Mouse (Mus musculus) liver, postnatal 0 days (tissue): ENCODE data around the gene Hoxb5. TPM values are rescaled to one million over a fixed set of nuclear protein-coding genes. Genes with fewer than 3 reads are reported as not detected.

Source experiments
- ATAC-seq: fragments of 200-750 bp; cut with Nextera tagmentation; 2 replicates; pipeline ENCODE4 v1.8.0; 2017; ENCODE audit warnings: mild to moderate bottlenecking, moderate library complexity
- DNase-seq: peaks from one replicate; pipeline ENCODE4 v3.0.0-alpha.2; 2016
- H3K27ac ChIP-seq: fragments of 300-500 bp; sonication (generic); 2 replicates; pipeline ENCODE4 v1.5.1; 2014; ENCODE audit warnings: antibody characterized with exemption, moderate library complexity, mild to moderate bottlenecking, low read depth
- H3K27me3 ChIP-seq: fragments of 300-500 bp; sonication (generic); 2 replicates; pipeline ENCODE4 v1.6.1; 2014; ENCODE audit warnings: low read length, control low read depth, mixed read lengths; ENCODE audit not compliant: insufficient read depth
- H3K36me3 ChIP-seq: fragments of 300-500 bp; sonication (generic); replicated peaks from 2 replicates; pipeline ENCODE4 v1.6.1; 2014; ENCODE audit warnings: mild to moderate bottlenecking, control low read depth, low read length, moderate library complexity, mixed read lengths; ENCODE audit not compliant: insufficient read depth
- H3K4me1 ChIP-seq: fragments of 300-500 bp; sonication (generic); 2 replicates; pipeline ENCODE4 v1.6.1; 2014; ENCODE audit warnings: antibody characterized with exemption, mild to moderate bottlenecking, control low read depth; ENCODE audit not compliant: insufficient read depth
- H3K4me2 ChIP-seq: fragments of 300-500 bp; sonication (generic); 2 replicates; pipeline ENCODE4 v1.6.1; 2014; ENCODE audit warnings: low read depth, mild to moderate bottlenecking, low read length, moderate library complexity, mixed read lengths
- H3K4me3 ChIP-seq: fragments of 300-500 bp; sonication (generic); 2 replicates; pipeline ENCODE4 v1.5.1; 2014; ENCODE audit warnings: low read depth, low read length
- H3K9ac ChIP-seq: fragments of 300-500 bp; sonication (generic); replicated peaks from 2 replicates; pipeline ENCODE4 v1.6.1; 2014; ENCODE audit warnings: mild to moderate bottlenecking, moderate library complexity
- H3K9me3 ChIP-seq: fragments of 300-500 bp; sonication (generic); 2 replicates; pipeline ENCODE4 v1.6.1; 2016; ENCODE audit warnings: mild to moderate bottlenecking, control low read depth, low read length, mixed read lengths
- CTCF ChIP-seq: sonication (generic); IDR thresholded peaks from 2 replicates; pipeline ENCODE4 v1.5.1; 2016; ENCODE audit warnings: antibody characterized with exemption, low read depth
- EP300 ChIP-seq: IDR thresholded peaks from 2 replicates; pipeline ENCODE4 v1.6.1; 2016; ENCODE audit warnings: antibody characterized with exemption, low read depth, mild to moderate bottlenecking
- WGBS: fragments of 180-500 bp; shearing (Covaris S2); extraction: QIAGEN DNeasy Blood & Tissue Kit; methylation state at CpG from one replicate; pipeline ENCODE4 v1.1.7; 2014; ENCODE audit not compliant: insufficient replicate concordance; 5-methylcytosine and 5-hydroxymethylcytosine counted together
- polyA plus RNA-seq: library from polyadenylated mRNA; unstranded; fragments of >200 nt; fragmentation: Nextera tagmentation; extraction: Ambion mirVana; gene quantifications from 2 replicates; pipeline ENCODE4 v1.2.1, GENCODE M21; 2015

Hoxb5 gene
- polyA plus RNA-seq, 1 experiment from 2014 or later = 0.75 TPM

DNA sequence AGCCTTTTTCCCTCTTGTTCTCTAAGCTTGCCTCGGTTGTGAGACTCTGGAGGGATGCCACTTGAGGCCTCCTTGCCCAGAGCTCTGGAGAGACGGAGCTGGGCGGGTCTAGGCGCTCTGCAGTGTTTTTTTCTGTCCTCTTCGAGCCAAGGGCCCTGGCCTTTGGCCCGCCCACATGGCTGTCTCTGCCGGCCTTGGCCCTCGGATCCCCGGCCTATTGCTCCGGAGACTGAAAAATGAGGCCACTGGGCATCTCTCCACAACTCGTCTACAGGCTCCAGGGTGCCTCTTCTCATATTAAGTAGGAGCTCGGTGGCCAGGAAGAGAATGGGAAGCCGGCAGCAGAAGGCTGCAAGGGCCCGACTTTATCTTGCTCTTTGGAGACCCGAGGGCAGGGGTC lies 1.3 kb upstream of the Hoxb5 start:
- WGBS = 14% methylated on average over 15 of the region's 15 CpGs
- ATAC-seq (no peak), DNase-seq (no peak)
- H3K4me2 ChIP-seq = no peak overlapping the region
- H3K4me1 ChIP-seq = no peaks in the 10 kb centered on the region
- no peak overlapping the region for H3K27ac ChIP-seq
- no peak overlapping the region for H3K9ac ChIP-seq
- no peak overlapping the region for H3K4me3 ChIP-seq
- H3K9me3 ChIP-seq = no peaks in the 10 kb centered on the region
- no peaks in the 10 kb centered on the region for H3K36me3 ChIP-seq
- TF ChIP-seq CTCF = no peak
- TF ChIP-seq EP300 = no peak
- H3K27me3 ChIP-seq = peaks cover 99% of the 10 kb centered on the region

- Histone ChIP-seq H3K27ac (no peak overlapping the region), H3K27me3 (peaks cover 98% of the 10 kb centered on the region), H3K9me3 (no peaks in the 10 kb centered on the region), H3K4me3 (no peak overlapping the region), H3K4me2 (no peak overlapping the region), H3K9ac (no peak overlapping the region), H3K36me3 (no peaks in the 10 kb centered on the region), H3K4me1 (no peaks in the 10 kb centered on the region)
- no peak for ATAC-seq
- WGBS = 35% methylated on average over 23 of the region's 23 CpGs
- TF ChIP-seq CTCF = no peak
- no peak for TF ChIP-seq EP300
- no peak for DNase-seq
These were observed 570 bp upstream of the Hoxb5 start for GRCm38 (mm10) chr11:96302381-96303150.

GRCm38 (mm10) chr11:96304381-96305195 lies 1.5 kb downstream of the Hoxb5 start:
- DNase-seq (no peak), ATAC-seq (no peak)
- H3K36me3 ChIP-seq = no peaks in the 10 kb centered on the region
- peak overlapping the region; percentile 25 for H3K4me3 ChIP-seq
- H3K4me2 ChIP-seq = peak overlapping the region; percentile 65
- H3K27ac ChIP-seq = no peak overlapping the region
- no peak overlapping the region for H3K9ac ChIP-seq
- peaks cover 95% of the 10 kb centered on the region for H3K27me3 ChIP-seq
- WGBS = 6% methylated on average over 37 of the region's 38 CpGs
- no peaks in the 10 kb centered on the region for H3K9me3 ChIP-seq
- TF ChIP-seq EP300 (no peak), CTCF (no peak)
- H3K4me1 ChIP-seq = no peaks in the 10 kb centered on the region

DNA sequence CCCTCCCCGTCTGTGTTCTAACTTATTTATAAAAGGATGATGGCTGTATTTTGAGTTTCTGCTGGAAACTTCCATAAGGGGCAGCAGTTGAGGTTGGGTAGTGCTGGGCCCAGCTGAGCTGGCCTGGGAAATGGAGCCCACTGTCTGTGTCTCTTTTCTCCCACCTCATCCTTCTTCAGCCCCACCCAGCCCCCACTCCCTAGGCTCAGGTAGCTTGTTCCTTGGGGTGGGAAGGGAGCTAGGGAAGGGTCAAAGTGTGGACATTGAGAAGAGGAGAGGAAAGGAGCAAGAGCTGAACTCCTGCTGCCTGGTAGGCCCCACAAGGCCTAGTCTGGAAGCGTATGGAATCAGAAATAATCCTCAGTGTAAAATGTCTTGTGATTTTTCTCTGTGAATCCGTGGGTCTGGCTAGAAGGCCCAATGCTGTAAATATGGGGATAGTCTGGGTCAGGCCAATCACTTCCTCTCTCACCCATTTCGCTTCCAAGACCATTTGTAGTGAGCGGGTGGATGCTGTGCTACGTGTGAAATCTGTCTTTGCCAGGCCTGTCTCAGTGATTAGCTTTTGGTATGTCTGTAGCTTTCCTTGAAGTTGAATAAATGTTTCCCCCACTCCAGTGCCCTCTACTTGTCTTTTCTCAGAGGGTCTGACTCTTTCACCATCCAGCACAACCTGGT lies 2.5 kb downstream of the Hoxb5 start:
- Histone ChIP-seq H3K27ac (no peak overlapping the region), H3K27me3 (peaks cover 94% of the 10 kb centered on the region), H3K9ac (no peak overlapping the region), H3K4me3 (no peak overlapping the region), H3K36me3 (no peaks in the 10 kb centered on the region), H3K4me2 (no peak overlapping the region), H3K9me3 (no peaks in the 10 kb centered on the region), H3K4me1 (no peaks in the 10 kb centered on the region)
- no peak for ATAC-seq
- WGBS = 55% methylated on average over 6 of the region's 6 CpGs
- TF ChIP-seq EP300 (no peak), CTCF (no peak)
- DNase-seq = no peak

DNA sequence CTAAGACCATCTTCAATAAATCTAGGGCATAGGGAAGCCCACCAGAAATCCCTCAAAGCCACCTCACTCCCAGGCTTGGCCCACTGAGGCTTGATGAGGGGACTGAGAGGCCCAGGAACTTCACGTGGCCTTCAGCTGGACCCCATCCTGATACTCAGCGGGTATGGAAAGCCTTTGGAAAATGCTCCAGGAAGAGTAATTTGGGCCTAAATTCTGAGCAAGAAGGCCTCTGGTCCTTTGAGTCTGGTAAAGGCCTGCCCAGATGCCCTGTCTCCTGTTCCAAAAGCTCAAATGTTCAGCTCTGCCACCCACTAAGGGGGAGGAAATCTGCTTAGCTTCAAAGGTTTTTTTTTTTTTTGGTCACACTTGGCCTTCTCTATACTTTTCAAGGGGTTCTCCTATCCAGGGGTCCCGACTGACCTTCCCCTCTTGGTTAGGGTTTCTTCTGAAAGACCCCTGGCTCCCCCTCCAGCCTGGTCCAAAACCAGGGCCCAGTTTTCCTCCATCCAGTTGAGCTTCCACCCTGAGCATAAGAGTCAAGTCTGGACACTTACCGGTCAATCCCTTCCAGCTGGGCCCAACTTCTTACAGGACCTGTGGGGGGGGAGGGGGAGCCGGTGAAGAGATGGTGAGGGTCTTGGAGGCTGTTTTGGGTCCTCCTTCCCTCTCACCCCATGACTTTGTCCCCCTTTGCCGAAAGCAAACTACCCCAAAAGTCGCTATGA lies 3.2 kb downstream of the Hoxb5 start:
- WGBS = 44% methylated on average over 7 of the region's 7 CpGs
- Histone ChIP-seq H3K9me3 (no peaks in the 10 kb centered on the region), H3K36me3 (no peaks in the 10 kb centered on the region), H3K9ac (no peak overlapping the region), H3K27me3 (peaks cover 94% of the 10 kb centered on the region), H3K4me3 (no peak overlapping the region), H3K4me2 (no peak overlapping the region), H3K4me1 (peaks cover 4% of the 10 kb centered on the region; the same call in 1 of the 2 replicates), H3K27ac (no peak overlapping the region)
- no peak for DNase-seq
- TF ChIP-seq EP300 = no peak
- no peak for TF ChIP-seq CTCF
- no peak for ATAC-seq
